Mouse (Mus musculus): ENCODE measurements around the gene Tubg1.
"Not testable (repeated sequence)": the region's sequence is repeated elsewhere in the genome, so short reads cannot be mapped to it uniquely, and the experiment has no call there.

The Tubg1 gene

GRCm38 (mm10) chr11:101140164-101140819 is 20.6 kb downstream of the Tubg1 start:
- no peak for DNase-seq (ENCODE audit: low read depth in 1 of 2, low spot score in 2 of 2)

- DNase-seq (ENCODE audit: low read depth in 1 of 2, low spot score in 2 of 2): no peak
Observed at GRCm38 (mm10) chr11:101141088-101141487, 21.4 kb downstream of the Tubg1 start.

- no peak for DNase-seq (ENCODE audit: low read depth in 1 of 2, low spot score in 2 of 2)
Observed at GRCm38 (mm10) chr11:101142215-101142967, 22.7 kb downstream of the Tubg1 start.

- peak; percentile 34 to 43 for DNase-seq (ENCODE audit: low read depth in 1 of 2, low spot score in 2 of 2)
Observed at GRCm38 (mm10) chr11:101143338-101144225, 23.8 kb downstream of the Tubg1 start.

GRCm38 (mm10) chr11:101146377-101146776 is 26.6 kb downstream of the Tubg1 start:
- no peak for DNase-seq (ENCODE audit: low read depth in 1 of 2, low spot score in 2 of 2)

GRCm38 (mm10) chr11:101148751-101149150 is 29.0 kb downstream of the Tubg1 start:
- no peak for DNase-seq (ENCODE audit: low read depth in 1 of 2, low spot score in 2 of 2)

- no peak for DNase-seq (ENCODE audit: low read depth in 1 of 2, low spot score in 2 of 2)
Observed at GRCm38 (mm10) chr11:101149178-101150105, 29.7 kb downstream of the Tubg1 start.

GRCm38 (mm10) chr11:101151063-101151462 is 31.3 kb downstream of the Tubg1 start:
- no peak for DNase-seq (ENCODE audit: low read depth in 1 of 2, low spot score in 2 of 2)

- DNase-seq (ENCODE audit: low read depth in 1 of 2, low spot score in 2 of 2): no peak
Observed at GRCm38 (mm10) chr11:101152825-101153224, 33.1 kb downstream of the Tubg1 start.

- DNase-seq (ENCODE audit: low read depth in 1 of 2, low spot score in 2 of 2): no peak
Observed at GRCm38 (mm10) chr11:101154648-101155047, 34.9 kb downstream of the Tubg1 start.

GRCm38 (mm10) chr11:101155151-101155550 is 35.4 kb downstream of the Tubg1 start:
- DNase-seq (ENCODE audit: low read depth in 1 of 2, low spot score in 2 of 2): no peak

GRCm38 (mm10) chr11:101155728-101156371 is 36.1 kb downstream of the Tubg1 start, which contains the start of gene Tubg2:
TSS of gene Tubg2 (plus strand) at chr11:101155907.
- DNase-seq (ENCODE audit: low read depth in 1 of 2, low spot score in 2 of 2): no peak

- DNase-seq (ENCODE audit: low read depth in 1 of 2, low spot score in 2 of 2): not testable (repeated sequence)
Observed at GRCm38 (mm10) chr11:101160151-101160550, 40.4 kb downstream of the Tubg1 start.

- DNase-seq (ENCODE audit: low read depth in 1 of 2, low spot score in 2 of 2): not testable (repeated sequence)
Observed at GRCm38 (mm10) chr11:101160981-101161505, 41.3 kb downstream of the Tubg1 start.

GRCm38 (mm10) chr11:101161551-101161950 is 41.8 kb downstream of the Tubg1 start:
- no peak for DNase-seq (ENCODE audit: low read depth in 1 of 2, low spot score in 2 of 2)

GRCm38 (mm10) chr11:101162301-101162700 is 42.6 kb downstream of the Tubg1 start:
- no peak for DNase-seq (ENCODE audit: low read depth in 1 of 2, low spot score in 2 of 2)

- DNase-seq (ENCODE audit: low read depth in 1 of 2, low spot score in 2 of 2): no peak
Observed at GRCm38 (mm10) chr11:101162772-101163171, 43.0 kb downstream of the Tubg1 start.

- DNase-seq (ENCODE audit: low read depth in 1 of 2, low spot score in 2 of 2): no peak
Observed at GRCm38 (mm10) chr11:101163476-101164350, 44.0 kb downstream of the Tubg1 start.

GRCm38 (mm10) chr11:101164351-101164665 is 44.6 kb downstream of the Tubg1 start:
- no peak for DNase-seq (ENCODE audit: low read depth in 1 of 2, low spot score in 2 of 2)

All from monocyte, adult 2 months (primary cell).